Mouse (Mus musculus) lung, postnatal 14 days (tissue): ENCODE data around the gene Tor3a.
"Not testable (repeated sequence)": the region's sequence is repeated elsewhere in the genome, so short reads cannot be mapped to it uniquely, and the experiment has no call there.

ENCODE experiments used
- DNase-seq: peaks from one replicate; pipeline ENCODE4 v3.0.0; 2021

The Tor3a gene

DNA sequence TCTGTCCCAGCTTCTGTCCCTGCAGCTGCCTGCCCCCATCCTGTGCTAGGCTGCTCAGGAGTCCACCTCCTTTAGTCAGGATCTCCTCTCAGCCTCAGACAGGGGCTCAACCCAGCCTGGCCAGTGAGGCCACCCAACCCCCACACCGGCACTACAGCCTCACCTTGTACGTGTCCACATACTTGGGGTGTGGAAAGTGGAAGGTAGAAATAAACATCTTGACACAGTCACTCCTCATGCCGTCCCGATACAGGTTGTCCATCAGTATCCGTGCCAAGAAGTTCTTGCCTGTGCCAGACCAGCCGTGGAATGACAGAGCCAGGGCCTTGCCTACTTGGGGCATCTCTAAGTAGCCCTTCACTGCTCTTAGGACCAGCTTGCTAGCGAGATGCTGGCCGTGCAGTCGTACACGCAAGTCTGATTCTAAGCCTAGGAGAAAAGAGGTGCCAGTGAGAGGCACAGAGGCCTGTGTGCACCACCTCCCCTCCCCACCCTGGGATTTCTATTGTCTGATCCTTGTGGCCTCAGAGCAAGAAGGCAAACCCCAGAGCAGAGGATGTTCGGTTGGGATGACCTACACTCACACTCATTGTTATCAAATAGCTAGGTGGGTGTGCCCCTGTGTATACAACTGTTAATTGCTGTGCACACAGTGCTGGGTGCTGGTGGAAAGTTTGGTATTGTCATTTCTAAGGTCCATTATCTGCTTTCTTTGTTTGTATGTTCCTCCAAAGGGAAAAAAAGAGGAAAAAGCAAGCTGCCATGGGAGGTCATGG is 4.8 kb downstream of the Tor3a start:
- DNase-seq: peak; percentile 35

GRCm38 (mm10) chr1:156668602-156669001 is 5.6 kb downstream of the Tor3a start:
- DNase-seq: no peak

DNA sequence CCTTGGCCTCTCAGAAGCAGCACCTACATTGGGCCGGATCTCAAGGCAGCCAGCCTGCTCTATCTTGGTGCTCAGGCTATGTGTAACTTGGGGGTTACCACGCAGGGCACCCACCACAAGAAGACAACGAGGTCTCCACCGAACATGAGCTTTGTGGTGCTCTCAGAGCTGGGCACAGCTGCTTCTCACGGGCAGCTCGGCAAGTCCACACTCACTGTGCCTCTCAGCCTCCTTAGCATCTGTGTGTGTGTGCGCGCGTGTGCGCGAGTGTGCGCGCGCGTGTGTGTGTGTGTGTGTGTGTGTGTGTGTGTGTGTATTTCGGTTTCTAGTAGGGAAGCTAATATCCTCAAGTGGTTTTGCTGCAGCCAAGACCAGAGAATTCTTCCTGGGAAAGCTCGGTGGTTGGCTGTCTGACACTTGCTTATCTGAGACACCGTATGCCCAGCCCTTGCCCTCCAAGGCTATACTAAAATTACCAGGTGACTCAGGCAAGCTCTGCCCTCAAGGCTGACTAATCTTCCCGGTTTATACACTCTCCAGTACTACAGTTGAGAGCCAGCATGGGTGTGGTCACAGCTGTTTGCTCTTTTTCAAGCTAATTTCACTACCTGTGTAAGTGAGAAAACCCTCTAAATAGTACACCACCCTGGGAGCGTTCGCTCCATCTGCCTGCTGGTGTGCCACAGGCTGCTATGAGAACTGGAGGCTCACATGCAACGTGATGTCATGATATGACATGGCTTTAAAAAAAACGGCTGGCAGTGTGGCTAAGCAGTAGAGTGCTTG is 6.8 kb downstream of the Tor3a start:
- DNase-seq: no peak

DNA sequence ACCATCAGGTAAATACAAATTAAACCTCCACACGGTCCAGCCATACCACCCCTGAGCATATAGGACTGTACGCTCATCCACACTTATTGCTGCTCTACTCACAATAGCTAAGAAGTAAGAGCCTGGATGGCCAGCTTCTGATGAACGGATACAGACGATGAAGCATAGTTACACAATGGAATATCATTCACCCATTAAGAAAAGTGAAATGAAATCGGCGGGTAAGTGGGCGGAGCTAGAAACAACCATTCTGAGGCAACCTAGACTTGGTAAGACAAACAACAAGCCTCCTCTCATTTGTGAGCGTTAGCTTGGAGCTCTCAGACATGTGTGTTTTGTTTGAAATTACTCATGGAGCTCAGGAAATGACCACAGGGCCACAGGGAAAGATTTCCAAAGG is 8.4 kb downstream of the Tor3a start:
- DNase-seq: no peak

DNA sequence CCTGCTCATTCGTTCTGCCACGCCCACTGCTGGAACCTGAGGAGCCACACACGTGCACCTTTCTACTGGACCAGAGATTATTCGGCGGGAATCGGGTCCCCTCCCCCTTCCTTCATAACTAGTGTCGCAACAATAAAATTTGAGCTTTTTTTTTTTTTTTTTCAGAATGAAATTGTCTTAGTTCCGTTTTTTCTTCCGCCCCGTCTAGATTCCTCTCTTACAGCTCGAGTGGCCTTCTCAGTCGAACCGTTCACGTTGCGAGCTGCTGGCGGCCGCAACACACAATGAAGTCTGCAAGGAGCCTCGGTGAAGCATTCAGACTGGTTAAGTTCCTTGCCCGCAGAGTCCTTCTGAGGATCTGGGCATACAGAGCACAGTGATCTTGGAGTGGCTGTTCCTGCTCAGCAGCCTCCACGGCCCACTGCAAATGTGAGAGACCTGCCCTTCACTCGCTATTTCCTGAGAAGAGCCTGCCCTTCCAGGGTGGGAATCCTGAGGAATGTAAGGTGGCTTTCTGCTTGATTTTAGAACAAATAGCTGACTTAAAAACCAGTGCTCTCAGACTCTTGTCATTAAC is 13.4 kb downstream of the Tor3a start:
- not testable (repeated sequence) for DNase-seq

DNA sequence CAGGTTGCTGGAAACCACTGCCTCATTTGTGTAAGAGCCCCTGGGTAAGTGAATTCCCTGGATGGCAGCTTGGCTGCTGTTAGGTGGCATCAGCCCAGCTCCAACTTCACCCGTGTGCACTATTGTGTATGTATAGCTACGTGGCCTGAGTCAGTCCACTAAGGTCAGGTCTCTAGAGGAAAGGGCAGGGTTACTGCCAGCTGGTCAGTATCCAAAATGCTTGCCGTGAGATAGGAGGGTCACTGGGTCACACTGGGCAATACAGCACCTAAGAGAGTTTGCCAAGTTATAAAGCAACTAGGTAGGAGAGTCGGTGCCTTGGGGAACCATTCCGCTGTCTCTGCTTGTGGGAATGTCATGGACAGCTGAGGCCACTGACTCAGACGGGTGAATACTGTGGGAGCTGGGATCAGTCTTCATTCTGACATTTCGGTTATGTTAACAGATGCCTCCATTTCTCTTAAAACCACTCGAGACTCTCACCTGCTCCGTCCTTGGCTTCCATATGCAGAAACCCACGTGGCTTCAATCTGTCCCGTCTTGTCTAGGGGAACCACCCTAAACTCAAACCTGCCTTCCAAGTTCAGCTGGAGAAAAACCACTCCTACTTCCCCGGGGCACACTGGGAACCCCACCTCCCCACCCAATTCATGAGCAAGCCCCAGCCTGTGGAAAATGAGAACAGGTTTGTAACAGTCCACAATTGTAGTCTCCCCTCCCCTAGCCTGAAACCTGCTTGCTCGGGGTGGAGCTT is 14.1 kb downstream of the Tor3a start:
- no peak for DNase-seq

DNA sequence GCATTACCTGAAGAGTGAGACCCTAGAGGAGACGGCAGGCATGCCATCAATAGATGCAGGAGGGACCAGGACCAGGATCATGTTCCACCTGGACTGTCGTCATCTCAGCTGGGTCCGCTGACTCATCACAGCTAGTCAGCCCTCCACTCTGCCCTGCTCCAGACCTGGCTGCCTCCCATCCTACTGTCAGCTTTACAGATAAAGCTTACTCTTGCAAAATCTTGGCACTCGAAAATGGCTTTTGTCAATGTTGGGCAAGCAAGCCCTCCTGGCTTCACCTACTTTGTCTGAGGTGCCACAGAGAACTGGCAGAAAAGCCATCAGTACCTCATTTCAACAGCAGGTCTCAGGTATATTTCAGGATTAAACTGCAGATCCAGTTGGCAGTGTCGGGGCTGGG is 15.5 kb downstream of the Tor3a start:
- no peak for DNase-seq

DNA sequence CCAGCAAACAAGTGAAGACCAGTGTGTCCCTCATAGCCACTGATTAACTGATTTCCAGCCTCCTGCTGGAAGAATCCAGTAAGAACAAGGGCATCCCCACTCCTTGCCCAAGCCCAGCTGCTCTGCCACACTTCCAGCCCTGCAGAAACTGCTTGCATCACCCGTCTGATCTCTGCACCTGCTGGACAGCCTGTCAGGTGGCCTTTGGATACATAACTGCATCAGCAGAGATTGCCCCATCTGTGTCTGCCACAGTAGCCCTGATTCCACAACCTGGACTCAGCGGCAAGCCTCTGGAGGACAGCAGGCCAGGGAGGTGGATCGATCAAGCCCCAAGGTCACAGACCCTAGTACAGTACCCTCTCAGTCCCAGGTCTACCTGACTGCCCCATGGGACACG is 16.6 kb downstream of the Tor3a start:
- DNase-seq: no peak

GRCm38 (mm10) chr1:156654735-156655530 is 19.2 kb downstream of the Tor3a start:
- no peak for DNase-seq

- DNase-seq: no peak
These were observed 21.9 kb downstream of the Tor3a start for GRCm38 (mm10) chr1:156652189-156652822.

- no peak for DNase-seq
These were observed 23.5 kb downstream of the Tor3a start for GRCm38 (mm10) chr1:156650631-156651030.

GRCm38 (mm10) chr1:156648705-156649104 is 25.5 kb downstream of the Tor3a start:
- no peak for DNase-seq

- DNase-seq: no peak
These were observed 28.2 kb downstream of the Tor3a start for GRCm38 (mm10) chr1:156645971-156646370.

DNA sequence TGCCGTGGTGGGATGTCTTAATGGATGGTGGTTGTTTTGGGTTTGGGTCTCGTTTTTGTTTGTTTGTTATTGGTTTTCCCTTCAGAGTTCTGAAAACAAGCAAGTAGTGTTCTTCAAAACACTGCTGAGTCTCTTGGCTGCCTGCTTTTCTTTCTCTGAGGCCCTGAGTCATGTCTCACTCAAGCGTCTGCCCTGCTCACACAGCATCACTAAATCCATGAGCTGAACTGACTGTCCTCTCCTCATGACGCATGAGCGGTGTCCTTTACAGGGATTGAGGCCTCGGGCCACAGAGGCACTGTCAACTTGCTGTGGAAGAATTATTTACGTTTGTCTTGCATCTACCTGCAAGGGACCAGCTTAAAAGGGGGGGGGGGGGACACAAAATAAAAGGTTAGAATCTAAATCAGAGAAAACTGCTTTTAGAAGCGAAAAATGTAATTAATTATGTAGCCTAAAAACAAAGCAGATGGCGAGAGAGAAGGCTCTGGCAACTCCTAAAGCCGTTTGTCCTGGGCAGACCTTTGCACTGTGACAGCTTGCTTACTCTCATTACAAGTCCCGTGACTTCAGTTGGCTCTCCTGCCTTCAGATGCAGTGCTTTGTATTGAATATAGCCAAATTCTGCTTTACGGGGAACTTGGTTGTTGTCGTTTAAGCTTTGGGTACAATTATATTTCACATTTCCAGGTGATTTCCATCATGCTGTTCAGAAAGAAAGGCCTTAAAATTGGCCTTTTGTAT is 29.2 kb downstream of the Tor3a start:
- DNase-seq: no peak

- DNase-seq: no peak
These were observed 30.1 kb downstream of the Tor3a start for GRCm38 (mm10) chr1:156644061-156644460.

GRCm38 (mm10) chr1:156642813-156643212 is 31.3 kb downstream of the Tor3a start:
- DNase-seq: no peak

- DNase-seq: no peak
These were observed 32.3 kb downstream of the Tor3a start for GRCm38 (mm10) chr1:156641808-156642207.

DNA sequence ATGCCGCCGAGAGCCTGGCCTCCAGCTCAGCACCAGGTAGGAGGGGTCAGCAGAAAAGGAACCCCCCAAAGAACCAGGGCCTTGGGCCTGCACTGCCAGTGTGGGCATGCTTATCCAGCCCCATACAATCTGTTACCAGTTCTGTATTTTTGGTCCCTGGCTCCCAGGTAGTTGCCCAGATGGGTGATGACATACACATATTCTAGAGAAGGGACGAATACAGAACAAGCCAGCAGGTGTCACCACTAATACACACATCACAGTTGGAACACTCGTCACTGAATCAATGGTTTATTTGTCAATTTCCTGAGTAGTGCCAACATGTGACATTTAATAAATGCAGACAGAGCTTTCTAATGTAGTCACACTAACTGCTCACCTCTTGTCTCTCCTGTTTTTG is 33.6 kb downstream of the Tor3a start:
- DNase-seq: no peak

- DNase-seq: no peak
These were observed 34.7 kb downstream of the Tor3a start for GRCm38 (mm10) chr1:156639455-156639854.

GRCm38 (mm10) chr1:156635148-156635547 is 39.0 kb downstream of the Tor3a start:
- DNase-seq: no peak

DNA sequence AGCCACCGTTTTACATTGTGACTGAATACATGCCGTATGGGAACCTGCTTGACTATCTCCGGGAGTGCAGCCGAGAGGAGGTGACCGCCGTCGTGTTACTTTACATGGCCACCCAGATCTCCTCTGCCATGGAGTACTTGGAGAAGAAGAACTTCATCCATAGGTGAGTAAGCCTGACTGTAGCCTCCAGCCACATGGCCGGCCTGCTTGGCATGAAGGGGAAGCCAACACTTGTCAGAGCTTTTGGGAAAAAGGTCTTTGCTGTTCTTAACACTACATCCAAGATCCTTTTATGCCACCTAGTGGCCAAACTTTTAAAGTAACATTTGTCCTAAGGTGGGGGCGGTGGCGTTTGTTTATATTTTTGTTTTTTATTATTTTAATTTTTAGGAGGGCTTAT is 41.1 kb downstream of the Tor3a start:
- DNase-seq: peak; percentile 33
